Mouse (Mus musculus): ENCODE measurements around the gene Cttnbp2. TPM values are rescaled to one million over a fixed set of nuclear protein-coding genes. Genes with fewer than 3 reads are reported as not detected.

Cttnbp2 gene
- polyA plus RNA-seq, 1 experiment from 2014 or later: 29.8 TPM

DNA sequence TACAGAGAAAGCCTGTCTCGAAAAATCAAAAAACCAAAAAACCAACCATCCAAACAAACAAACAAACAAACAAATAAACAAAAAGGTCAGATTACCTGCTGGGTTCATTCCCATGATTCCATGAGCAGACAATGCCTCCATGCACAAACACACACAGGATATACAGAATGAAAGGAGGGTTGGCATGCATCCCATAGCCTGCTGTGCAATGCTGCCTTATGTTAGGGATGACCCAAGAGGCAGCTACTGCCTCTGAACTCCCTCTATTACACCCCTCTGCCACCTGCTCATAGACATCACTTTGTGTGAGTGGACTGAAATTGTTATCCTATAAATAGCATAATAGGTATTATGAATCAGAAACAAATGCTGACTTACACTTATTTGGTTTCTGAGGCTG lies 55.0 kb downstream of the Cttnbp2 start:
- no peak overlapping the region for H3K27ac ChIP-seq
- no peaks in the 10 kb centered on the region for H3K9me3 ChIP-seq
- no peak overlapping the region for H3K4me2 ChIP-seq
- no peaks in the 10 kb centered on the region for H3K36me3 ChIP-seq (replicated peaks)
- no peaks in the 10 kb centered on the region for H3K27me3 ChIP-seq
- no peaks in the 10 kb centered on the region for H3K4me1 ChIP-seq
- H3K9ac ChIP-seq: no peak overlapping the region
- 95% methylated on average over 1 of the region's 1 CpGs for WGBS
- no peak for ATAC-seq (ENCODE audit: low FRiP score)
- H3K4me3 ChIP-seq (replicated peaks): no peak overlapping the region

DNA sequence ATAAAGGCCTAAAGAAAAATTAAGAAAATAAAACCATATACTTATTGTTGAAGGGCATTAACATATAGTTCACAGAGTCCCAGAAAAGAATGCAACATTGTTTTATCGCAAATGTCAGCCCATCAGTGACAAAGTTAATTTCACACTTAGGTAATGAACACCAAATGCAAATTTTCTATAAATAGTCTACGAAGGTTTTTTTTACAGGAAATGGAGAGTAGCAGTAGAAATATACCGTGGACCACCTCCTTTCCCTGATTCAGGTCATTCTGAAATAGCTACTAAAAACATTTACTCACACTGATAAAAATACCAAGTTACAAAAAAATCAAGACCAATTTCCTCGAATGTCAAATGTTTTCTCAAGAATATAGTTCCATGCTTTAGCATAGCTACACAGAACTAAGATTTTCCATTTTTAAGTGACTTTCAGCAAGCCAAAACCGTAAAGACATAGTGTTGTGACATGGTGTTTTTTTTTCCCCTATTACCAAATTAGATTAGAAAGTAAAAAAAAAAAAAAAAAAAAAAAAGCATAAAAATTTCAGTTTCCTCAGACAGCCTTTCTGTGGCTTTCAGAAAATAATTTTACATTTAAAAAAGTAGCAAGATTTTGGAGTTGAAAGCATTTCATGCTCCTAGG lies 64.0 kb downstream of the Cttnbp2 start:
- WGBS: 85% methylated on average over 5 of the region's 5 CpGs
- no peaks in the 10 kb centered on the region for H3K36me3 ChIP-seq (replicated peaks)
- H3K4me2 ChIP-seq: no peak overlapping the region
- H3K9me3 ChIP-seq: no peaks in the 10 kb centered on the region
- no peak overlapping the region for H3K4me3 ChIP-seq (replicated peaks)
- peaks cover 12% of the 10 kb centered on the region for H3K4me1 ChIP-seq
- H3K9ac ChIP-seq: no peak overlapping the region
- no peak for ATAC-seq (ENCODE audit: low FRiP score)
- no peak overlapping the region for H3K27ac ChIP-seq
- H3K27me3 ChIP-seq: no peaks in the 10 kb centered on the region

DNA sequence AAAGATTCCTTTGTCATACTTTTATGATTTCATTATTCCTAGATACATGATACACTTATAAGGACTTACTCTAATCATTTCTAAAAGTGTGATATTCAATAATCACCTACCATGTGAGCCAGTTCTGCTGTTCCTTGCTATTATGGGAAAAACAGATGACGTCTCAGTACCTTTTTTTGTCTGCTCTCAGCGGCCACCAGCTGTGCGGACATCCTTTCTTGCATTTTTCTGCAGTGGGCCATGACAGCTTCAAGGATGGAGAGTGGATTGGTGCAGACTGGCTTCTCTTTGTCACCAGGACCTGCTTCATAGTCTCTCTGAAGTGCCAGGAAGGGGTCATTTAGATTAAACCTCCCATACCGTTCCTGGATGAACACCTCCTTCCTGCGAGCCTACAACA lies 66.6 kb downstream of the Cttnbp2 start:
- ATAC-seq (ENCODE audit: low FRiP score): no peak
- H3K9ac ChIP-seq: no peak overlapping the region
- no peaks in the 10 kb centered on the region for H3K27me3 ChIP-seq
- no peak overlapping the region for H3K4me2 ChIP-seq
- peaks cover 12% of the 10 kb centered on the region for H3K4me1 ChIP-seq
- no peak overlapping the region for H3K27ac ChIP-seq
- H3K9me3 ChIP-seq: no peaks in the 10 kb centered on the region
- H3K4me3 ChIP-seq (replicated peaks): no peak overlapping the region
- WGBS: 73% methylated on average over 5 of the region's 5 CpGs
- no peaks in the 10 kb centered on the region for H3K36me3 ChIP-seq (replicated peaks)

DNA sequence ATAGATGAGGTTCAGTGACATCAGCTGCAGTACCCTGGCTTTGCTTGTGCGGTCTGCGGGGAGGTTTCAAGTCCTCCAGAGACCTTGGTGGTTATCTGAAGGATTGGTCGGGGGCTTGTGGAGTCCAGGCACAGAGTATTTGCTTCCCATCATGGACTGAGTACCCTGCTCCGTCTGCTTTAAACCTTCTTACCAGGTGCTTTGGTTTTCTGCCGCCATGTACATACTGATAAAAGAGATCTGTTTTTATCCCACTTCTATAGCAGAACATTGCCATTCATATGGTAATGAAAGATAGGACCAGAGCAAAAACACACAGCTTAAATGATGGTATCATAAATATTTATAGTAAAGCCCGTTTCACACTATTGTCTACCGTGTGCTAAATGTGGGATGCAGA lies 67.7 kb downstream of the Cttnbp2 start:
- Histone ChIP-seq H3K4me2 (no peak overlapping the region), H3K9me3 (no peaks in the 10 kb centered on the region), H3K4me1 (peaks cover 12% of the 10 kb centered on the region), H3K27ac (peak overlapping the region; percentile 66; the same call in 1 of the 2 replicates), H3K9ac (no peak overlapping the region), H3K36me3 (replicated peaks) (no peaks in the 10 kb centered on the region), H3K27me3 (no peaks in the 10 kb centered on the region), H3K4me3 (replicated peaks) (no peak overlapping the region)
- peak; percentile 52; the same call in 1 of the 2 replicates for ATAC-seq (ENCODE audit: low FRiP score)
- 26% methylated on average over 7 of the region's 7 CpGs for WGBS

- Histone ChIP-seq H3K4me2 (no peak overlapping the region), H3K27me3 (no peaks in the 10 kb centered on the region), H3K4me3 (replicated peaks) (no peak overlapping the region), H3K9ac (no peak overlapping the region), H3K4me1 (peaks cover 12% of the 10 kb centered on the region), H3K9me3 (no peaks in the 10 kb centered on the region), H3K27ac (peak overlapping the region; percentile 66; the same call in 1 of the 2 replicates), H3K36me3 (replicated peaks) (no peaks in the 10 kb centered on the region)
- 48% methylated on average over 3 of the region's 3 CpGs for WGBS
- no peak for ATAC-seq (ENCODE audit: low FRiP score)
Measured at GRCm38 (mm10) chr6:18446359-18446758, 68.3 kb downstream of the Cttnbp2 start.

- no peaks in the 10 kb centered on the region for H3K36me3 ChIP-seq (replicated peaks)
- peak; percentile 81 for ATAC-seq (ENCODE audit: low FRiP score)
- WGBS: 9% methylated on average over 4 of the region's 4 CpGs
- H3K27ac ChIP-seq: peak overlapping the region; percentile 66; the same call in 1 of the 2 replicates
- no peaks in the 10 kb centered on the region for H3K27me3 ChIP-seq
- no peak overlapping the region for H3K4me2 ChIP-seq
- no peaks in the 10 kb centered on the region for H3K9me3 ChIP-seq
- H3K4me3 ChIP-seq (replicated peaks): no peak overlapping the region
- no peak overlapping the region for H3K9ac ChIP-seq
- H3K4me1 ChIP-seq: peaks cover 12% of the 10 kb centered on the region
Measured at GRCm38 (mm10) chr6:18445747-18446146, 68.9 kb downstream of the Cttnbp2 start.

- H3K36me3 ChIP-seq (replicated peaks): no peaks in the 10 kb centered on the region
- H3K27me3 ChIP-seq: no peaks in the 10 kb centered on the region
- H3K4me2 ChIP-seq: no peak overlapping the region
- H3K9me3 ChIP-seq: no peaks in the 10 kb centered on the region
- 86% methylated on average over 3 of the region's 3 CpGs for WGBS
- no peak for ATAC-seq (ENCODE audit: low FRiP score)
- H3K27ac ChIP-seq: no peak overlapping the region
- peaks cover 10% of the 10 kb centered on the region for H3K4me1 ChIP-seq
- no peak overlapping the region for H3K9ac ChIP-seq
- H3K4me3 ChIP-seq (replicated peaks): no peak overlapping the region
Measured at GRCm38 (mm10) chr6:18442303-18442702, 72.3 kb downstream of the Cttnbp2 start.

DNA sequence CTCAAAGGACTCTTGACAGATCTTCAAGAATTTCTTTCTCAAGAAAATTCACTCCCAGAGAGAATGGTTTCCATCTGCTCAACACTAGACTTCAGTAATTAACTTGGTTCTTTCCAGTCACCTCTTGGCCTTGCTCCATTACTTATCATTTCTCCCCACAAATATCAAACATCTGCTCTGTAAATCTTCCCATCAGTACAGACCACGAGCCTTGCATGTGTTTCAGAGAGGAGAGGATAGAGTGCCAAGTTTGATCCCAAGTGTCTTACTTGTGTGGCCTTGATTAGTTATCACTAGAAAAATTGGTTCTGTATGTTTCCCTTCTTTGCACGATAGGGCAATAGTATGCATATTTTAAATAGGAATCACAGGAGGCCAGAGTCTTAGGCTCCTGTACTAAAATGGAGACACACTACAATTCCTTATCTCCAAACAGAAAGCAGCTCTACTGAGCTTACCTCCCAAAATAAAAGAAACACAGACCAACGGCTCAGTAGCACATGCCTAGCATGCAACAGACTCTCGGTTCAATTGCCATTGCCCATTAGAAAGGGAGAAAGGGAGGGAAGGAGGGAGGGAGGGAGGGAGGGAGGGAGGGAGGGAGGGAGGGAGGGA lies 73.6 kb downstream of the Cttnbp2 start:
- H3K4me1 ChIP-seq: no peaks in the 10 kb centered on the region
- ATAC-seq (ENCODE audit: low FRiP score): no peak
- H3K36me3 ChIP-seq (replicated peaks): no peaks in the 10 kb centered on the region
- WGBS: 70% methylated on average over 4 of the region's 4 CpGs
- no peak overlapping the region for H3K4me2 ChIP-seq
- H3K9me3 ChIP-seq: no peaks in the 10 kb centered on the region
- H3K27me3 ChIP-seq: no peaks in the 10 kb centered on the region
- no peak overlapping the region for H3K27ac ChIP-seq
- H3K4me3 ChIP-seq (replicated peaks): no peak overlapping the region
- H3K9ac ChIP-seq: no peak overlapping the region

DNA sequence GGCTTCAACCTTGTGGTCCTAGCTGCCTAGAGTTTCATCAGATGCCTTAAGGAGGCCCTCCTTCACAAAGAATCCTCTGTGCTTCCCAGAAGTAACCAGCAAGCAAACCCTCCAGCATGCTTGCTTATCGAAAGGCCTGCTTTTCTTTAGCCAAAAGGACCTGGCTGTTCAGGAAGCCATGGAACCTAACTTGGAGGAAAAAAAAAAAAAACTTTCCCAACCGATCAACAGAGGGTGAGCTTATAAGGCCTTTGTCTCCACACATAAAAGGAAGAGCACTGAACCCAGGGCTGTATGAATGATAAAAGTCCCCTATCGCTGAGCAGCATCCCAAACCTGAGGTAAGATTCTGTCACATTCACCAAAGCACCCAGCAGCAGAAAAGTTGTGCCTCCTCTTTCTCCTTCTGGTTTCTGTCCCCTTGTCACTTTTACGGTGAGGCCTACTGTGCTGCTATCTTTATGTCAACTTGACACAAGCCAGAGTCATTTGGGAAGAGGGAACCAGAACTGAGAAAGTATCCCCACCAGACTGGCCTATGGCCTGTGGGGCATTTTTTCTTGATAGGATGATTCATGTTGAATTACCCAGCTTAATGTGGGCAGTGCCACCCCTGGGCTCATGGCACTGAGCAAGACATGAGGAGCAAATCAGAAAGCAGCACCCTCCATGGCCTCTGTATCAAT lies 78.4 kb downstream of the Cttnbp2 start:
- no peak for ATAC-seq (ENCODE audit: low FRiP score)
- no peak overlapping the region for H3K9ac ChIP-seq

DNA sequence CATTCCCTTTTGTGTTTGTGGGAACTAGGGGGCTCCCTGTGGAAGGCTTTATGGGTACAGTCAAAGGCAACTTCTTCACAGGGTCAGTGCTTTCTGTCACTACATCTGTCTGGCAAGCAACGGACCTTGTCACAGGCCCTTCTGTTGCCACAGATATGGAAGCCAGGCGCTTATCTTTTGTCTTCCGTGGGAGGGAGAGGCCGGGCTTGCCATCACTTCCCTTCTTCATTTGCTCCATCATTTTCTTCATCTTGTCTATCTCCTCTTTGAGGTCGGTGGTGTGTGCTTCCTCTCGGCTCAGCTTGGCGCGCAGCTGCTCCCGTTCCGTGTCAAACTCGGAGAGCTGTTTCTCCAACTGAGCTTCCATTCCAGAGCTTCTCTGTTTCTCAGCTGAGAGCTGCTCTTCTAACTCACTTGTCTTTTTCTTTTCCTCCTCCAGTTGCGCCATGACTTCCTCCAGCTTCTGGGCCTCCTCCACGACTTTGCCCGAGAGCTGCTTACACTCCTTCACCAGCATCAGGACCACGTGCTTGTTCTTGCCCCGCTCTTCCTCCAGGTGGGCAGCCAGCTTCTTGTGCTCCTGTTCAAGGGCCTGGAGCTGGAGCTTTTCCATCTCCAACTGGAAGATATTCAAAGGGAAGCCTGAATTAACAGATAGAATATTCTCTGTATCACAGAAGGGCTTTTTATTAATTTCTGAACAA lies 79.7 kb downstream of the Cttnbp2 start:
- Histone ChIP-seq H3K36me3 (replicated peaks) (0 out of 2 replicates have a peak, but pooled peaks cover 9% of the 10 kb centered on the region), H3K9me3 (no peaks in the 10 kb centered on the region), H3K4me2 (no peak overlapping the region), H3K9ac (no peak overlapping the region), H3K4me1 (no peaks in the 10 kb centered on the region), H3K27ac (no peak overlapping the region), H3K4me3 (replicated peaks) (no peak overlapping the region), H3K27me3 (no peaks in the 10 kb centered on the region)
- 93% methylated on average over 16 of the region's 16 CpGs for WGBS
- ATAC-seq (ENCODE audit: low FRiP score): no peak

More for the DNA sequence above, 78.4 kb downstream of the Cttnbp2 start:
- no peak overlapping the region for H3K4me3 ChIP-seq (replicated peaks)
- 68% methylated on average over 4 of the region's 4 CpGs for WGBS
- H3K36me3 ChIP-seq (replicated peaks): 0 out of 2 replicates have a peak, but pooled peaks cover 9% of the 10 kb centered on the region
- H3K27ac ChIP-seq: no peak overlapping the region
- H3K27me3 ChIP-seq: no peaks in the 10 kb centered on the region
- no peak overlapping the region for H3K4me2 ChIP-seq
- no peaks in the 10 kb centered on the region for H3K4me1 ChIP-seq
- H3K9me3 ChIP-seq: no peaks in the 10 kb centered on the region

GRCm38 (mm10) chr6:18434355-18434754 lies 80.3 kb downstream of the Cttnbp2 start:
- Histone ChIP-seq H3K36me3 (replicated peaks) (0 out of 2 replicates have a peak, but pooled peaks cover 9% of the 10 kb centered on the region), H3K4me1 (no peaks in the 10 kb centered on the region), H3K9ac (no peak overlapping the region), H3K27ac (no peak overlapping the region), H3K4me3 (replicated peaks) (no peak overlapping the region), H3K4me2 (no peak overlapping the region), H3K27me3 (no peaks in the 10 kb centered on the region), H3K9me3 (no peaks in the 10 kb centered on the region)
- ATAC-seq (ENCODE audit: low FRiP score): no peak
- 91% methylated on average over 8 of the region's 8 CpGs for WGBS

- Histone ChIP-seq H3K36me3 (replicated peaks) (0 out of 2 replicates have a peak, but pooled peaks cover 9% of the 10 kb centered on the region), H3K9me3 (no peaks in the 10 kb centered on the region), H3K4me3 (replicated peaks) (no peak overlapping the region), H3K27ac (no peak overlapping the region), H3K9ac (no peak overlapping the region), H3K4me2 (no peak overlapping the region), H3K27me3 (no peaks in the 10 kb centered on the region), H3K4me1 (no peaks in the 10 kb centered on the region)
- WGBS: 83% methylated on average over 3 of the region's 3 CpGs
- ATAC-seq (ENCODE audit: low FRiP score): no peak
Measured at GRCm38 (mm10) chr6:18432362-18432761, 82.3 kb downstream of the Cttnbp2 start.
